Mouse (Mus musculus) G1E (cell line): Measurements from ENCODE around the gene Gm9821.

Experiments used
- CTCF ChIP-seq: IDR thresholded peaks from 2 replicates; pipeline ENCODE4 v1.5.1; 2012; ENCODE audit warnings: low read depth, low read length, inconsistent platforms, mixed read lengths
- GATA1 ChIP-seq: IDR thresholded peaks from 2 replicates; pipeline ENCODE4 v1.6.1; 2012; ENCODE audit warnings: borderline replicate concordance, low read length, inconsistent platforms, mixed read lengths
- GATA2 ChIP-seq: IDR thresholded peaks from 2 replicates; pipeline ENCODE4 v1.6.1; 2012; ENCODE audit warnings: low read depth, low read length, inconsistent platforms, borderline replicate concordance
- POLR2AphosphoS5 ChIP-seq: IDR thresholded peaks from 2 replicates; pipeline ENCODE4 v1.6.1; 2012; ENCODE audit warnings: low read depth, low read length, inconsistent platforms; ENCODE audit not compliant: insufficient replicate concordance
- TAL1 ChIP-seq: conservative IDR thresholded peaks from 2 replicates; pipeline ENCODE4 v1.6.1; 2012; ENCODE audit warnings: low read depth, low read length, inconsistent platforms, mixed read lengths

- TF ChIP-seq CTCF (no peak), GATA1 (no peak), TAL1 (no peak), GATA2 (no peak), POLR2AphosphoS5 (no peak)
These were observed 19.9 kb downstream of the Gm9821 start for GRCm38 (mm10) chr2:91965417-91965816.
